Mouse (Mus musculus) spleen, postnatal 36 days (tissue): ENCODE measurements at regions not wholly inside any gene's neighbourhood (a gene's known extent, or its start where the extent isn't known, plus 50 kb on each side); places are given as distances from the start of the nearest gene placed in this dataset.

Experiments used
- DNase-seq, 2 experiments: peaks; one replicate each; pipeline ENCODE4 v3.0.0; 2022; ENCODE audit warnings: low spot score in 2 of 2, mixed read lengths in 1 of 2

DNA sequence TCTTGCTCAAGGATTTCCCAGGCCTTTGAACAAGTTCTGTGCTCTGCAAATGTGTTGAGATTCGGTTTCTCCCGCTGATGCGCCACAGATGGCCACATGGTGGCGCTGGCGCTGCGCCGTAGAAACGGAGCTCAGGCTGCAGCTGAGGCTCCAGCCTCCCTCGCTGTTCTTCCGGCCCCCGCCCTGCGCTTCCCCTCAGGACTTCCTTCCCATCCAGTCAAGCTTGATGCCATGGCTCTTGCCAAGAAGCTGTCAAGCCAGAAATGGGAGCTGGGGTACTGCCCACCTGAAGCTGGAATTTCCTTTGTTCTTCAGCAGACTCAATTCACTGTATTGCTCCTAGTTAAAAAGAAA lies 263.9 kb downstream of the Mpdz start:
- peak; percentile 14 to 19 for DNase-seq

DNA sequence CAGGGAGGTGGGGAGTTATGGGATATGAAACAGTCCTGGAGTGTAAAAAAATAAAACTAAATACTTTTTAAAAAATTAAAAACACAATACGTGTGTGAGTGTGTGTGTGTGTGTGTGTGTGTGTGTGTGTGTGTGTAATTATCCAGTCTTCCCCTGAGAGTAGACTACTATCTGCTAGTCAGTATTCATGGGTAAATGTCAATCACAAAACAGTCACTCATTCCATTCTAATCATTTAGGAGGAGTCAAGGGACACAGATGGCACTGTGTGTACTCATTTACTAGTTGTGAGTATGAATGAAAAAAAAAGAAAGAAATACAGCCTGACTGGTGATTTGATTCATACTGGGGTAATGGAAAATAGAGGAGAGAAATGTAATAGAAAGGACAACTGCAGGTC lies 226.5 kb downstream of the Mpdz start:
- DNase-seq: no peak

DNA sequence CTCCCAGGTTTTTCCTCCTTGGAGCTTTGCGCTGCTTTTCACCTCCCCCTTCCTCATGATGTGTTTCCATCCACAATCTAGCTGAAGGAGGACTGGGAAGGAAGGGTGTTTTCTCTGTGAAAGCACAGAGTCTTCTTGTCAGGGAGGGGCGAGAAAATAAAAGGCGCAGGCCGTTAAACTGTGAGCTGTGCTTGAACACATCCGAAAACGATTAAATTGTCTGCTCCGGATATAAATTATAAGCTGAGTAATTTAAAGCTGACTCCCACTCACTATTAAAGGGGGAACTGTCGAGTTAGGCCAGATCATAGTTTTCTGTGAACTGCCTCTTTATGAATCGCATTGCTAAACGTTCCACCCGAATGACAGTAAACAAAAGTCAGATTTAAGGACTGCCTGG lies 224.6 kb downstream of the Mpdz start:
- no peak for DNase-seq

DNA sequence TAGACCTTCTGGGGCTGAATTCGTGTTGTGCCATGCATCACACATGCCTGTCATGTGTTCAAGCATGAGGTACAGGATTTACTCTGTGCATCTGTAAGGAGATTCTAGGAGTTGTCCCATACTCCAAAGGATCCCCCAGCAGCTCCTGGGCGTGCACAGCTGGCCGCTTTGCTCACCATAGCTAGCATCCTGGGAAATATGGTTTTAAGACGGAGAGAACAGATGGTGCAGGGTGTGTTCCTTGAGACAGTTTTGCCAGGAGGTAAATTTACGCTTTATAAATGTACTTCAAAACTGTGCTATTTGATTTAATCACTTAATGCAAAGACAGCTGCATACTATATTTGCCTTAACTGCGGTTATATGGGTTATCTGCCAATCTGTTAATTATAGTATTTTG lies 220.6 kb downstream of the Mpdz start:
- DNase-seq: no peak

DNA sequence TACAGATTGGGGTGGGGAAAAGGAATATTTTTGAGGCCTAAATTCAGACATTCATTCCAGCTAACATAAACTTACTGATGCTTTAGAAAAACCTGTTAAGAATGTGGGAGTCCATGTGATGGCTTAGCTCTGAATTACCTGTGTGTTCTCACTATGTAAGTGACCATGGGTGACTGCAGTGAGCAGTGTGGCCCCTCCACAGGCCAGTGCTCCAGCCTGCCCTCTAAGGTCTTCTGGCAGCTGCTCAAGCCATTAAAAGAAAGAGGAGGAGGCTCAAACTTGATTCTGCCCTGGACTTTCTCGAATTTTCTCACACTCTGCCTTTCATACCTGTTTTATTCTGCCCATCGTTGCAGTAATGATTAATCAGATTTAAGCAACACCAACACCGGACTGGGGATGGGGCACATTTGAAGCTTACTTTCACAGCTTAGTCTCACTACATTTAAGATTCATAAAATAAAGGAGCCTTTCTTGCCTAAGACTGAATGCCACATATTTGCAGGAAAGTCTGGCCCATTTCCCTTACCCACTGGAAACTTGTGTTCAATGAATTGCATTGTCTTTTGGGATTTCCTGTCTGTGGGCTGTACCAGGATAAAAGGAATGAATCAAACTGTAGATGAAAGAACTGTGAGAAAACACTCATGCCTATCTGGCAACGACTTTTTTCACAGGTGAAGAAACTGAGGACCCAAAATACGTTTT lies 220.0 kb downstream of the Mpdz start:
- DNase-seq: no peak
